Mouse (Mus musculus) heart, postnatal 0 days (tissue): Measurements from ENCODE around the gene Ggt5. TPM values are rescaled to one million over a fixed set of nuclear protein-coding genes. Genes with fewer than 3 reads are reported as not detected.

ENCODE experiments used
- ATAC-seq: fragments of 200-750 bp; cut with Nextera tagmentation; 2 replicates; pipeline ENCODE4 v1.8.0; 2017; ENCODE audit warnings: low read depth, moderate number of reproducible peaks, moderate library complexity; ENCODE audit not compliant: insufficient read depth
- DNase-seq: peaks from one replicate; pipeline ENCODE4 v3.0.0-alpha.2; 2016; ENCODE audit warnings: low spot score
- H3K27ac ChIP-seq: fragments of 300-500 bp; sonication (generic); 2 replicates; pipeline ENCODE4 v1.5.1; 2014; ENCODE audit warnings: low read depth, mild to moderate bottlenecking
- H3K27me3 ChIP-seq: fragments of 300-500 bp; sonication (generic); 2 replicates; pipeline ENCODE4 v1.6.1; 2014; ENCODE audit warnings: low read length, mixed read lengths; ENCODE audit not compliant: control insufficient read depth, insufficient read depth
- H3K36me3 ChIP-seq: fragments of 300-500 bp; sonication (generic); replicated peaks from 2 replicates; pipeline ENCODE4 v1.6.1; 2014; ENCODE audit warnings: low read length, mixed read lengths; ENCODE audit not compliant: control insufficient read depth, insufficient read depth
- H3K4me1 ChIP-seq: fragments of 300-500 bp; sonication (generic); 2 replicates; pipeline ENCODE4 v1.6.1; 2014; ENCODE audit warnings: antibody characterized with exemption; ENCODE audit not compliant: control insufficient read depth, insufficient read depth
- H3K4me2 ChIP-seq: fragments of 300-500 bp; sonication (generic); 2 replicates; pipeline ENCODE4 v1.6.1; 2014; ENCODE audit warnings: low read depth, mild to moderate bottlenecking, low read length, moderate library complexity
- H3K4me3 ChIP-seq: fragments of 300-500 bp; sonication (generic); 2 replicates; pipeline ENCODE4 v1.5.1; 2014; ENCODE audit warnings: low read depth, low read length
- H3K9ac ChIP-seq: fragments of 300-500 bp; sonication (generic); replicated peaks from 2 replicates; pipeline ENCODE4 v1.6.1; 2014; ENCODE audit warnings: low read depth, low read length, mixed read lengths
- H3K9me3 ChIP-seq: fragments of 300-500 bp; sonication (generic); replicated peaks from 2 replicates; pipeline ENCODE4 v1.6.1; 2016; ENCODE audit warnings: low read length; ENCODE audit not compliant: control insufficient read depth
- CTCF ChIP-seq: IDR thresholded peaks from 2 replicates; pipeline ENCODE4 v1.5.1; 2016; ENCODE audit warnings: antibody characterized with exemption, control low read depth, low read depth
- EP300 ChIP-seq: IDR thresholded peaks from 2 replicates; pipeline ENCODE4 v1.6.1; 2016; ENCODE audit warnings: antibody characterized with exemption, low read depth
- WGBS: fragments of 180-500 bp; shearing (Covaris S2); extraction: QIAGEN DNeasy Blood & Tissue Kit; methylation state at CpG from one replicate; pipeline ENCODE4 v1.1.7; 2014; 5-methylcytosine and 5-hydroxymethylcytosine counted together
- polyA plus RNA-seq: library from polyadenylated mRNA; unstranded; fragments of >200 nt; fragmentation: Nextera tagmentation; extraction: Ambion mirVana; gene quantifications from 2 replicates; pipeline ENCODE4 v1.2.1, GENCODE M21; 2015
- total RNA-seq: library from RNA; depleted of rRNA; stranded (reverse); fragments of >200 nt; gene quantifications from 2 replicates; pipeline ENCODE4 v1.2.3, GENCODE M21; 2014; ENCODE audit warnings: low replicate concordance

The Ggt5 gene
- total and polyA plus RNA-seq, 2 experiments from 2014 or later = 6.7 to 53.4 TPM

GRCm38 (mm10) chr10:75607253-75607652 lies 18.1 kb downstream of the Ggt5 start:
- no peaks in the 10 kb centered on the region for H3K4me1 ChIP-seq
- TF ChIP-seq EP300 (no peak), CTCF (no peak)
- no peaks in the 10 kb centered on the region for H3K27me3 ChIP-seq
- H3K9me3 ChIP-seq = no peaks in the 10 kb centered on the region
- ATAC-seq = no peak
- 93% methylated on average over 4 of the region's 4 CpGs for WGBS
- no peak overlapping the region for H3K4me3 ChIP-seq
- H3K27ac ChIP-seq = no peak overlapping the region
- DNase-seq = no peak
- H3K9ac ChIP-seq = no peak overlapping the region
- no peak overlapping the region for H3K4me2 ChIP-seq
- H3K36me3 ChIP-seq = no peaks in the 10 kb centered on the region

GRCm38 (mm10) chr10:75608975-75609374 lies 19.8 kb downstream of the Ggt5 start:
- no peaks in the 10 kb centered on the region for H3K27me3 ChIP-seq
- TF ChIP-seq CTCF (no peak), EP300 (no peak)
- no peaks in the 10 kb centered on the region for H3K36me3 ChIP-seq
- H3K4me2 ChIP-seq = no peak overlapping the region
- ATAC-seq (no peak), DNase-seq (no peak)
- H3K4me1 ChIP-seq = no peaks in the 10 kb centered on the region
- WGBS = 81% methylated on average over 11 of the region's 11 CpGs
- no peak overlapping the region for H3K27ac ChIP-seq
- no peak overlapping the region for H3K4me3 ChIP-seq
- H3K9me3 ChIP-seq = no peaks in the 10 kb centered on the region
- no peak overlapping the region for H3K9ac ChIP-seq

GRCm38 (mm10) chr10:75610486-75610885 lies 21.3 kb downstream of the Ggt5 start:
- H3K27me3 ChIP-seq = no peaks in the 10 kb centered on the region
- no peaks in the 10 kb centered on the region for H3K36me3 ChIP-seq
- no peak for DNase-seq
- no peak for ATAC-seq
- H3K4me1 ChIP-seq = no peaks in the 10 kb centered on the region
- no peak overlapping the region for H3K4me2 ChIP-seq
- H3K9me3 ChIP-seq = no peaks in the 10 kb centered on the region
- TF ChIP-seq CTCF = no peak
- TF ChIP-seq EP300 = no peak
- H3K4me3 ChIP-seq = no peak overlapping the region
- no peak overlapping the region for H3K9ac ChIP-seq
- WGBS = 51% methylated on average over 7 of the region's 7 CpGs
- no peak overlapping the region for H3K27ac ChIP-seq

- no peak overlapping the region for H3K9ac ChIP-seq
- no peaks in the 10 kb centered on the region for H3K27me3 ChIP-seq
- H3K36me3 ChIP-seq = no peaks in the 10 kb centered on the region
- H3K4me3 ChIP-seq = no peak overlapping the region
- TF ChIP-seq EP300 (no peak), CTCF (no peak)
- DNase-seq (no peak), ATAC-seq (no peak)
- no peak overlapping the region for H3K27ac ChIP-seq
- no peak overlapping the region for H3K4me2 ChIP-seq
- no peaks in the 10 kb centered on the region for H3K4me1 ChIP-seq
- H3K9me3 ChIP-seq = no peaks in the 10 kb centered on the region
- 82% methylated on average over 4 of the region's 4 CpGs for WGBS
These were observed 26.9 kb downstream of the Ggt5 start for GRCm38 (mm10) chr10:75616044-75616443.

- H3K4me2 ChIP-seq = no peak overlapping the region
- 42% methylated on average over 3 of the region's 3 CpGs for WGBS
- no peaks in the 10 kb centered on the region for H3K27me3 ChIP-seq
- no peaks in the 10 kb centered on the region for H3K36me3 ChIP-seq
- H3K4me3 ChIP-seq = no peak overlapping the region
- H3K4me1 ChIP-seq = no peaks in the 10 kb centered on the region
- DNase-seq = no peak
- no peak for TF ChIP-seq EP300
- peak; percentile 3; the same call in 1 of the 2 replicates for TF ChIP-seq CTCF
- H3K9me3 ChIP-seq = no peaks in the 10 kb centered on the region
- no peak overlapping the region for H3K27ac ChIP-seq
- no peak overlapping the region for H3K9ac ChIP-seq
- ATAC-seq = no peak
These were observed 31.7 kb downstream of the Ggt5 start for GRCm38 (mm10) chr10:75620818-75621217.

GRCm38 (mm10) chr10:75625920-75626319 lies 36.8 kb downstream of the Ggt5 start:
- Histone ChIP-seq H3K4me1 (no peaks in the 10 kb centered on the region), H3K27ac (no peak overlapping the region), H3K9ac (no peak overlapping the region), H3K27me3 (no peaks in the 10 kb centered on the region), H3K36me3 (no peaks in the 10 kb centered on the region), H3K4me3 (no peak overlapping the region), H3K9me3 (no peaks in the 10 kb centered on the region; the same call in 1 of the 2 replicates), H3K4me2 (no peak overlapping the region)
- WGBS = 41% methylated on average over 6 of the region's 6 CpGs
- ATAC-seq (no peak), DNase-seq (no peak)
- no peak for TF ChIP-seq CTCF
- no peak for TF ChIP-seq EP300
